Mouse (Mus musculus) adrenal gland, postnatal 25 days (tissue): Measurements from ENCODE around the gene Rbbp8nl. TPM values are rescaled to one million over a fixed set of nuclear protein-coding genes. Genes with fewer than 3 reads are reported as not detected.
A peak's percentile ranks its signal among the peaks of the same experiment; 100 is the strongest.

Source experiments
- DNase-seq: peaks from one replicate; pipeline ENCODE4 v3.0.0; 2021; ENCODE audit warnings: mixed read lengths
- long read RNA-seq: library from polyadenylated mRNA; stranded (forward); transcript quantifications from one replicate; pipeline ENCODE4 v2.0.0, GENCODE M21; 2021
- total RNA-seq: library from RNA; stranded (reverse); gene quantifications from 2 replicates; pipeline ENCODE4 v1.2.3, GENCODE M21; 2021

Gene Rbbp8nl
- not detected in 2 replicates for total RNA-seq
- long read RNA-seq, result 0 reads

DNA sequence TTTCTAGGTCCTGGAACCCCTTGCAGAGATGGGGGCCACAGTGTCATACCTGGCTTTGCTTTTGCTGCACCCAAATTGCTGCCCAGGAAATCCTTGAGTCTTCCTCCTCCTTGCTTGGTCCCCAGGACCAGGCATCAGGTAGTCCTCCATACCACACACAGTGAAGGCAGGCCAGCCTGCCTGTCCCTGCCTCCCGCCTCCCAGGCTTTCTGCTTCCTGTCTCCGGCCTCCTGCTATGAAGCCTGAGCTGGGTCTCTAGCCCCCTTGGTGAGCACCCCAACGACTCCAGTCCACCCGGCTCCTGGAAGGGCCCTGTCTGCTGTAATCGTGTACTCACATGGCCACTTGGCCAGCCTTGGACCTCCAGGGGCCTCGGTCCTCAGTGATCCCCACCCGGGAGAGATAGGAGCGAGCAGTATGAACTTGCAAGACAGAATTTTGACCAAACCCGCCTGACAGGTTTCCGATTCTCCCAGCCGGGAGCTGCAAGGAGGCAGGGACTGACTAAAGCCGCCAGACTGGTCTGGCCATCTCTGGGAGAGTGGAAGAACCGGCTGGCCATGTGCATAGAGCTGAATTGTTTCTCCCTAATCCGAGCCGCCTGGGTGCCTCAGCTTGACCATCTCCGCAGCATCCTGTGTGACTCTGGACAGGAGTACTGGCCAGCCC, at the start of gene Rbbp8nl:
TSS of gene Rbbp8nl (minus strand) at position 440 of the 669 bp plus-strand sequence.
- no peak for DNase-seq

DNA sequence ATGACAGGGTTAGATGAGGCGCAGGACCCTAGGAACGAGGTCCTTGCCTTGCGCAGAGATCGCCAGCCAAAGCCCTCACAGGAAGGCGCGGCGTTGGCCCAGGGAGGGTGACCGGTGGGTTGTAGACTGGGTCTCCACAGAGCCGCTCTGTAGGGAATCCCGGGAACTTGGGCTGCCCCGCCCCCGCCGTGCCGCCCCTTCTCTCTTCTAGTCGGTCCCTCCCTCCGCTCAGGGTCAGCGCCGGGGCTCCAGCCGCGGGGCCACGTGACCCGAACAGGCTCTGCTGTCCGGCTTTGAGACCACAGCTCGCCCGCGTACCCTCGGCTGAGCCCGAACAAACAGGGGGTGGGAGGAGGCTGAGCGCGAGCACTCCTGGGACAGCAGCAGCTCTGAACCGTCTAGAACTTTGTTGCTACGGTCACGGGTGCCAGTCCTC, 44.9 kb upstream of the Rbbp8nl start, which contains the start of gene Gata5:
TSS of gene Gata5 (minus strand) at position 149 of the 436 bp plus-strand sequence.
- DNase-seq, result peak; percentile 42

DNA sequence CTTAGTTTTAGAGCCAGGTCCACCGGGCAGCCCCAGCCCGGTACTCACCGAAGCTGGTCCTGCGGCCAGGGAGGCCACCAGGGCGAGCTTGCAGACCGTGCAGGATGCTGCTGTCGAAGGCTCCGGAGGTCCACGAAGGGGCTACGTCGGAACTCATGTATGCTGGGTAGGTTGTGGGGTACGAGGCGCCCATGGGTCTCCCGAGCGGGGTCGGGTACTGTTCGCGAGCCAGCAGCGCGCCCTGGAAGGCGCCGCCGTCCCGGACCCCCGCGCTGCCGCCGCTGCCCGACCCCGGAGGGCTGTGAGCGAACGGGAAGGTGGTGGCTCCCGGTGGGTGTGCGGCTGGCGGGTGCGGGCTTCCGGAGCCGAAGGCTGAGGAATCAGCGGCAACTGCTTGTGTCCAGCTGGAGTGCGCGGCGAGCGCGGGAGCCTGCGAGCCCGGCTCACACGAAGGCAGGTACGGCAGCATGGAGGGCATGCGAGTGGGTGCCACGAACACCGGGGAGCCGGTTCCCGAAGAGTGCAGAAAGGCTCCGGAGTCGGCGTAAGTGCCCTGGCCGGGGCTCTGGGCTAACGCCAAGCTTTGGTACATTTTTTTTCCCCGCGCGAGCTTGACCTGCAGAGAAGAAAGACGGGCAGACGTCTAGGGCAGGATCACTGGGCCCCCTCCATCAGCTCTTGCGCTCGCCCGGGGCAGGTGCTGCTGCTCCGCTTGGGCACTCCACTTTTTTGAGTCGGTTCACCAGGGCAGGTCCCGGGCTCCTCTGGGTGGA, 44.3 kb upstream of the Rbbp8nl start:
- DNase-seq, result no peak

DNA sequence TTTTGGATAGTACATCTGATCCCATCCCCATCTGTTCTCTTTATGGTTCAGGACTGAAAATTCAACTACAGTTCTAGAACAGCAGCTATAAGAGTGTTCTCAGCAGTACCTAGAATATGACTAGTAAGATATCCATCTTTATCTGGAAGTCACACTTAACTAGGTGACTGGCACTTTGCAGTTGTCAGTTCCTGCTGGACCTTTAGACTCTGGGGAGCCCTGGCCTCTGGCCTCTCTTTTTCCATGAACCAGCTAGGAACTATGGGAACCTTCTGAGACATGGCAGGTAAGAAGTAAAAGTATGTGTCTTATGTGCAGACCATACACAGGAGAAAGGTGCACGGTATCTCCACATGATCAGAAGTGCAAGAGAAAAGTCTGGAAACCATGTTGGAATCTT, 39.8 kb upstream of the Rbbp8nl start:
- no peak for DNase-seq

DNA sequence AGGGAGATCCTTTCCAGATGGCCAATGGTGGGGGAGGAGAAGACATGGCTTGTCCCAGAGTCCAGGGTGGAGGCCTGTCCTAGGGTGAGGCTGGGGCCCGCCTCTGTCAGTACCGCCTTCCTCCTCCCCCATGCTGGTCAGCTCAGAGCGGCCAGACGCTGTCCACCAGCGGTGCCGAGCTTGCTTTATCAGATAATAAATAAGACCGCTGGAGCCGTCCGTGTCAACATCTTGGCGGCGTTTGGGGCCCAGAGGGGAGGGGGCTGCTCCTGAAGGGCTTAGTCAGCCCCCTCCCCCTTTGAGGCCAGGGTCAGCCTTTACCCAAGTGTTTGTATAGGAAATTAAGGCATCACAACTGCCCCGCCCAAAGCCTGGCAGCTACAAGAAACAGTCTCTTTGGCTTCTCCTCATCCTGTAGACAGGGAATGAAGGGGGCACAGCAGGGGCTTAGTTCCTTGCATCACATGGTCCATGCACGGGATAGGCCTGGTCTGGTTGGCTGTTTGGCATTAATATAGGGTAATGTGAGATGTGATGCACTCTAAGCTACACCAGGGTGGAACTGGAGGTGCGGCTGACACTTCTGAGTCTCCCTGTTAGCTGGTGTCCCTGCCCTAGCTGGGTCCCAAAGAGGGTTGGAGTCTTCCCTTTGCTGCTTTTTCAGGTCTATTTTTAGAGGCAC, 33.1 kb upstream of the Rbbp8nl start:
- no peak for DNase-seq

DNA sequence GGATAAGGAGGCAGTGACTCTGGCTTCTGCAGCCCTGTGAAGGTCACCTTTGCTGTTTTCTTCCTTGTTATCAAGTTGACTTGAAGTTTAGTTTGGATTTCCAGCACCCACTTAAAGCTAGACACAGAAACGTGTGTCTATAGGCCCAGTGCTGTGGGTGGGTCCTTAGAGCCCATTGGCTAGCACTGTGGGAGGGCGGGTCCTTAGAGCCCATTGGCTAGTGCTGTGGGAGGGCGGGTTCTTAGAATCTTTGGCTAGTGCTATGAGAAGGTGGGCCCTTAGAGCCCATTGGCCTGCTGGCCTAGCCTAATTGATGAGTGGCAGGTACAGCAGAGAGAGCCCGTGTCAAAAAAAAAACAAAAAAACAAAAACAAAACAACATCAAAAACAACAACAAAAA, 30.5 kb upstream of the Rbbp8nl start:
- no peak for DNase-seq

DNA sequence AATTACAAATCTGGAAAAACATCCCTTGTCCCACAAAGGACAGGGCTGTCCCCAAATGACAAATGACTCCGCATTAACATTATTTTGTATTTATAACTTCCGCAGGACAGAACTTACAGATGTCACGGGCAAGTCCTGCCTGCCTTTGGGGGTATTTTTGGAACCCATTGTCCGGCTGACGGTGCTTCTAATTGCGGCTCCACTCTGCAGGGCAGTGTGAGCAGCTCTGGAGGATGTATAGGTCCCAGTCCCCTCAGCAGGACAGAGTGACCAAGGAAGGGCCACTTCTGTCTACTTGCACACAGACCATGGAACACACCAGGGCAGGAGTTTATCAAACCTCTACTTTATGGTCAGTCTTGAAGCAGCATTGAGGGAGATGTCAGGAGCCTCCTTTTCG, 27.9 kb upstream of the Rbbp8nl start:
- DNase-seq, result no peak

DNA sequence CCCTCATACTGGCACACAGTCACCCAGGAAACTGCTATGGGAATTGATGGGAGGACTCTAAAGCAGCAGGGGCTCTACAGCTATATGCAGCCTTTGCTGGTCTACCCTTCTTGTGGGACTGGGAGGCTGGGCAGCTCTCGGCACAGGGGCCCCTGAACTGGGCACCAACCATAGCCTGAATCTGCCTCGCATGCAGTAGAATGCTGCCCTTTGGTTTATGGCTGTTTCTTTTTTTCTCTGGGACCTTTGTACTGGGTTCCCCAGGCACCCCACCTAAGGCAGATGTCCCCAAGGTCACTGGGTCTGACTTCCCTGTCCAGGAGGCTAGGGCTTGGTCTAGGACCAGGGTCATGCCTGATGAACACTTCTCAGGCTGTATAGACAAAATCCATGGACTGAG, 24.6 kb upstream of the Rbbp8nl start:
- DNase-seq, result no peak

DNA sequence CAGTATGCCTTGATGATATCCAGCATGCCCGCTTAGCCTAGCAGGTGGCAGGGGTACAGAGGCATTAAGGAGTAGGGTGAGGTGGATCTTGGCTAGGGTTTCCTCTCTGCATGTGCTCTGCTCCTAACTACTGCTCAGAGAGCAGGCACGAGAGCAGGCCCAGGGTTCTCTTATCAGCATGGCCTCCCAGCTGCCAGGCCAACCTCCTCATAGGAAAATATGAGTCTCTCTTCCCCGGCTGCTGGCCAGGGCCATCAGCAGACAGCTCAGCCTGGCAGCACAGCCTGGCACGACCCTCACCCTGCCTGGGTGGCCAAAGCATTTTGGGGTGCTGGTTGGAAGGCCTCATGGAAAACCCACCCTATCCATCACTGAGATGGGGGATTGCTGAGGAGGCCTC, 21.5 kb upstream of the Rbbp8nl start:
- no peak for DNase-seq

DNA sequence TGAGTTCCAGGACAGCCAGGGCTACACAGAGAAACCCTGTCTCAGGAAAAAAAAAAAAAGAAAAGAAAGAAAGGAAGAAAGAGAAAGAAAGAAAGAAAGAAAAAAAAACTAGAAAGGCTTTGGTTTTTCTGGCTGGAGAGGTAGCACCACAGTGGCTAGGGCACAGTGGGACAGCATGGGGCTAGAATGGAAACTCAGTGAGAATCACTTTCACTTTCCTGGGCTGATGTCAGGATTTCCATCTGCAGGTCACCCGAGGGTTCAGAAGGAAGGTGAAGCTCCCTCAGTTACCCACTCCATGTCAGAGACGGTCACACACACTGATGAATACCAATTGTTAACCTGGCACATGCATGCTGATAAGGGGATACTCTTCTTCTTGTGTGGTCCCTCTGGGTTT, 18.0 kb upstream of the Rbbp8nl start:
- no peak for DNase-seq

DNA sequence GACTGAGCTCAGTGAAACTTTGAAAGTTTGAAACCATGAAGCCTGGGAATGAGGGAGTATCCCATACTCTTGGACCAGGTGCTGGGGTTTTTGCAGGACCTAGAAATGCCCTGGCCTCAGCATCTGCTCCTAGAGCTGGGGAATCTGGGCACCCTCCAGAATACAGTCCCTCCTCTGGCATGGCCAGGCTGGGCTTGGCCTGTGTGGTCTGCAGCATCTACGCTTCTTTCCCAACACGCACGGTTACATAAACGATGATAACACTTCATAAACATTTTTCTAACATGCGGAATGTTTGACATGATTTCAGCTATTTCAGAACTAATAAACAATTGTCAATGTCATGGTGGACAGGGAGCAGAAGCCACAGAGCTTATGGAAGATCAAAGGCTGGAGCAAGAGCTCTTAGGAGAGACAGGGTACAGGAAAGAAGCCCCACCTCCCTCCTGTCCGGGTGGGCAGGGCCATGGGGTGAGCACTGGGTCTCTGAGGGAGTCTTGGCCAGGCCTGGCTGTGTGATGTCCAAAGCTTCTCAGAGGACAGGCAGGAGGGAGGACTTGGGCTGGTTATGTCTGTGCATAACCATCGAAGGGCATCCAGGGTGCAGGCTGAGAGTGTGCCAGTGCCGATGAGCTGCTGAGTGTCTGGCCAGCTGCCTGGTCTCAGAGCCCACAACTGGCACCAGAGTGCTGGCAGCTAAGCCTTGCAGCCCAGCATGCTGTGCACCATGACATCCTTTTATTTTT, 16.9 kb upstream of the Rbbp8nl start:
- DNase-seq, result no peak

DNA sequence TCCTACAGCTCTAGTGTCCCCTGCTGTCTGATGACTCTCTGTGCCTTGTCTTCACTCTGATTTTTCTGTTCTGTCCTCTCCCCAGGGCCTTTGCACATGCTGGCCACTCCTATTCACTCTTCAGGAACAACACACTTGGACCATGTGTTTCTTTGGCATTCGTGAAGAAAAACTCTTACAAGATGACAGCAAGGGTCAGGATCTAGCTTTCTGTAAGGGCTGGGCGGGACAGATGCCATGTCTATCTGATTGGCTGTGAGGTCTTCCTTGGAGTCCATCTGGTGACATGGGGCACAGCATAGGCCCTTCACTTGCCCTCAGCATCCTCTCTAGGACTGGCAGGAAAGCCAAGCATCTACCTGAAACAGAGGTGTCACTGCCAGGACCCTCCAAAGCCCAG, 16.3 kb upstream of the Rbbp8nl start:
- DNase-seq, result no peak

DNA sequence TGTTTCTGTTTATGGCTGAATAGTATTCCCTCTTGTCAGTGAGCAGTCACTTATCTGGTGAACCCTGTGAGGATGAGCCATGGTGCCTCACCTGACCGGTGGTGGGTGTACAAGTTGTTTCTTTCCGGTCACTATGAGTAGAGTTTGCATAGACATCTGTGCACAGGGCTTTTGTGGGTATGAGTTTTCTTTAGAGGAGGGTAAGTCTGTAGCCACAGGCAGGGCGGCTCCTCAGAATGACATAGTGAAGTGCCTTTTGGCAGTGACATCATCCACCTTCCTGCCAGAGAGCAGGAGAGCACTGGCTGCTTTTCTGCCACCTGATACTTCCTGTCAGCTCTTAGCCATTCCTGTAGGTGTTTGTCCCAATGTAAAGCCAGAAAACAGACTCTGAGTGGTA, 15.8 kb upstream of the Rbbp8nl start:
- DNase-seq, result no peak

DNA sequence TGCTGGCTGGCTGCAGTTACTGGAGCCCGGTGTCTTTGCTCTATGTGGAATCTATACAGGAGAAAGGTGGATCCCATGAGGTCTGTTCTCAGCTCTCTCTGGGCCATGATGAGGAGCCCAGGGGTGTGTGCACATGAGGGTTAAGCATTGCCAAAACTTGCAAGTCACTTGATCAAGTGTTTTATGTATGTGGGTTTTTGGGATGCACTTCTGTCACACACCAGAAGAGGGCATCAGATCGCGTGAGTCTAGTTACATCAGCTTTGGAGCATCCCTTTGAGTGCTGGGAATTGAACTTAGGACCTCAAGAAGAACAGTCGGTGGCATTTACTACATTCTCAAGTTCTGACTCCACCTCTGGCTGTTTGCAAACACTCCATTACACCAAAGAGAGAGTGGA, 14.9 kb upstream of the Rbbp8nl start:
- DNase-seq, result no peak

DNA sequence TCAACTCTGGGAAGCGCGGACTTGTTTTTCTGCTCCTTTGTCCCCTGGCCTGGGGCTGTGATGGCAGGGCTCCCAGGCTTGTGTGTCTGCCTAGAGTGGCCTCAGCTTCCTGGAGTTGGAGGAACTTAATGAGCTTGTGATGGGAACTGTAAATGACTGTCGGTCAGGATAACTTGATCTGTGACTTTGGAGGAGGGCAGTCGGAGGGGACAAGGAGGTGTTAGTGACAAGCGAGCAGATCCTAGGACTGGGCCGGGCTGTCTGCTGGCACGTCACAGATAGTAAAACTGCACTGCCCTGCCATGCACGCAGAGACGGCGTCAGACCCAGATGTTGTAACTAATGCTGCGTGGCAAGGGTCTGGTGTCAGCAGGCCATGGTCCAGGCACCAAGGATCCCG, 13.8 kb upstream of the Rbbp8nl start:
- DNase-seq, result no peak

DNA sequence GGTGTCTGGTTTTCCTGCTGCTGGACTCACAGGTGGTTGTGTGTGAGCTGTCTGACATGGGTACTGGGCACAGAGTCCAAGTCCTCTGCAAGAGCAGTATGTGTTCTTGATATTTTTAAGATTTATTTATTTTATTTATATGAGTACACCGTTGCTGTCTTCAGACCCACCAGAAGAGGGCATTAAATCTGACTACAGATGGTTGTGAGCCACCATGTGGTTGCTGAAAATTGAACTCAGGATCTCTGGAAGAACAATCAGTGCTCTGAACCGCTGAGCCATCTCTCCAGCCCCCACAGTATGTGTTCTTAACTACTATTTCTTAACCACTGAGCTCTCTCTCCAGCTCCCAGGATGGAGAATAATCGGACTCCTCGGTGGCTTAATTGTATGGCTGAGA, 12.5 kb upstream of the Rbbp8nl start:
- DNase-seq, result no peak

DNA sequence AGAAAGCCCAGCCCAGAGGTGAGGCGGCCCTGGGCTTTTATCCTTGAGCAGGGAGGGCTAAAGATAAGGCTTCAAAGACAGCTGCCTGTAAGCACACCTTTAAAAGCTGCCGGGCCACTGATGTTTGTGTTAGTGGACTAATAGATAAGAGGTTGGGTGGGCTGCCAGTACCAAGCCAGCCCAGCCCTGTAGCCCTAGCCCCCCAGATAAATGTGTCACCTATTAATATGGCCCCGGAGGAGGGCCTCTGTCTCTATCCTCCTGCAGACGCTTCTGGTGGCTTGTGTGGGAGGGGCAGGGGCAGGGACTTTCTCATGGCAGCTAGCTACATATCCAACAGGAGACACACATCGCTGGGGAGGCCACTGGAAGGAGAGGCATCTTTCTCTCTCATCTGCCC, 11.1 kb upstream of the Rbbp8nl start:
- no peak for DNase-seq

DNA sequence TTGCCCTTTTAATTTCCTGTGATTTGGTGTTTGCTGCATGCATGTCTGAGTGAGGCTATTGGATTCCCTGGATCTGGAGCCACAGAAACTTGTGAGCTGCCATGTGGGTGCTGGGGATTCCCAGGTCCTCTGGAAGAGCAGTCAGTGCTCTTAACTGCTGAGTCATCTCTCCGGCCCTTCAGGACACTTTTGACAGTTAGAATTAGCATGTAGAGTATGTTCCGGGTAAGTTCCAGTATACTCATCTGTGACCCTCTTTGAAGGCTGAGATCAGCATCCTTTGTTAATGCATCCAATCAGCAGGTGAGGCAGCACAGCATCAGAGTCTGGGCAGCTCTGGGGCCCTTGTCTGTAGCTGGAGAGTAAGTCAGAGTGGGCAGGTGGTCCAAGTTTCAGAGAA, 10.6 kb upstream of the Rbbp8nl start:
- DNase-seq, result no peak

DNA sequence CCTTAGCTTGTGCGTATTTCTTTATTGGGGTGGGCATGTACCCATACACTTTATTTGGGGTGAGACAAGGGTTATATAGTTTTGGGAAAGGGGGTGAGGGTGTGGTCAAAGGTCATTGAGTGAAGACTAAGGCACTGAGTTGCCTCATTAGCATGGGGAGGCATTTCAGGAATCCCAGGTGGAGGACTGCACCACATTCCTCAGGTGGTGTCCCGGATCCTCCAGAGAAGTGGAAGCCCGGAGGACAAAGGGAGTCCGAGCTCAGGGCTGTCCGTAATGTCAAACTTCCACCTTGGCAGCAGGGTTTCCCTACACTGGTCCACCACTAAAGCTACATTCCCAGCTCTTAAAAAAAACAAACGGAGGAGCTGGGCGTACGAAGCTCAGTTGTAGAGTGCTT, 3.2 kb upstream of the Rbbp8nl start:
- no peak for DNase-seq

DNA sequence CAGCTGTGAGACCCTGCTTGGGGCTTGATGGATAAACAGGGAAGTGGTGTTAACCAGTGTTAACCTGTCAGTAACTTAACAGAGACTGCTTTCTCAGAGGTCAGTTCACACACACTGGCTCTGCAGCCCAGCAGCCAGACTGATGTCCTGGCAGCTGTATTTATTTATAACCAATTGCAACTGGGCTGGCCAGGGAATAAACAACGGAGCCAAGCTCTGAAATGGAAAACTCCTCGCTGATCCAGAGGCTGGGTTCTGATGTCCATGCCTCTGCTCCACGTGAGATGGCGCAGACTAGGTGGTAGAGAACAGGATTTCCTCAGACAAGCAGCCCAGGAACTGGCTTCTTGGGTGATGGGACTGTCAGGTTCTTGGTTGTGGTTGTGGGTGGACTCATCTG, 2.3 kb upstream of the Rbbp8nl start:
- no peak for DNase-seq

DNA sequence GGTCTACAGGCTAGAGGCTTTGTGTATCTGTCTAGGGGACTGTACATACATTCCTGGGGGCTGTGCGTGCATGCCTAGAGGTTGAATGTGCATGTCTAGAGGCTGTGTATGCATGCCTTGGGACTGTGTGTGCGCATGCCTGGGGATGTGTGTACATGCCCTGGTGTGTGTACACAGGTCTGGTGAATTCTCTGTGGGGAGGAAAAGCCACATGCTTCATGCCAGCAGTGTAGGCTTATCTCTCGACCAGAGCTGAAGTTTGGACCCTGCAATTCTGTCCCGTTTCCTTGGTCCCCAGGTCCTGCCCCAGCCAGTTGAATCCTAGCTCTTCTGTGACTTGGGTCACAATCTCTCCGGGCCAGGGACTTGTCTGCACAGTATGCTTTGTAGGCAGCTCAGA, 1.9 kb upstream of the Rbbp8nl start:
- no peak for DNase-seq

DNA sequence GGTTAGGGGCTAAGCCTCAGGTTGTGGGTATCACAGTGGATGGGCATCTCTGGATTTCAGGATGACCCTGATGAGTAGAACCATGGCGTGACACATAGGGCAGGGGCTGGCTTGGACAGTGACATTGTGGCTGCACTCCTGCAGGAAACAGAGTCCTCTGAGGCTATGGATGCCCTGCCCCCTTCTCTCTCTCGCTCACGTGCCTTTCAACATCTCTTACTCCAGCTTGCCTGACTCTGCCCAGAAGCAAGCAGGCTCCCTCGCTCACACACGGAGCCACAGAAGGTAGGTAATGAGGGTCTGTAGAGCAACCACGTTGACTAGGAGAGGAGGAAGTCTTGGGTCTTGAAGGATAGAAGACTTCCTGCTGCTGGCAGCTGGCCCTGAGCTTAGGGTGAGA, 824 bp upstream of the Rbbp8nl start:
- no peak for DNase-seq

DNA sequence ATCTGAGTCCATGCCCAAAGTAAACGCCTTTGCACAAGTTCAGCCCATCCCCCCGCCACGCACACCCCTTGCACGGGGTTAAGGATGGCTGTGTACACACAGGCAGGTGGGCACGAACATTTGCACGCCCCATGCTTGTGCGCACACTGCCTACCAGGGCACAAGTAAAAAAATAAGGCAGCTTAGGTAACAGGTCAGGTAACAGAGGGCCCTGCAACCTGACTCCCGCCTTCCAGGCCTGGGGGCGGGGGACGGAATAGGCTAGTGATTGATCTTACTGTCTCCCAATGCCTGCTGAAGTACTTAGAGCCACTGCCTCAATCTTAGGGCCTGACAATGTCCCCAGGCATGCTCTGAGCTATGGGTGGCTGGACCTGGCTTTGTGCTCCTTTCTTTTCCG, 713 bp downstream of the Rbbp8nl start:
- DNase-seq, result no peak
